Mouse (Mus musculus) G1E (cell line): ENCODE measurements at regions not wholly inside any gene's neighbourhood (a gene's known extent, or its start where the extent isn't known, plus 50 kb on each side); places are given as distances from the start of the nearest gene placed in this dataset.

Source experiments
- CTCF ChIP-seq: IDR thresholded peaks from 2 replicates; pipeline ENCODE4 v1.5.1; 2012; ENCODE audit warnings: low read depth, low read length, inconsistent platforms, mixed read lengths
- GATA1 ChIP-seq: IDR thresholded peaks from 2 replicates; pipeline ENCODE4 v1.6.1; 2012; ENCODE audit warnings: borderline replicate concordance, low read length, inconsistent platforms, mixed read lengths

DNA sequence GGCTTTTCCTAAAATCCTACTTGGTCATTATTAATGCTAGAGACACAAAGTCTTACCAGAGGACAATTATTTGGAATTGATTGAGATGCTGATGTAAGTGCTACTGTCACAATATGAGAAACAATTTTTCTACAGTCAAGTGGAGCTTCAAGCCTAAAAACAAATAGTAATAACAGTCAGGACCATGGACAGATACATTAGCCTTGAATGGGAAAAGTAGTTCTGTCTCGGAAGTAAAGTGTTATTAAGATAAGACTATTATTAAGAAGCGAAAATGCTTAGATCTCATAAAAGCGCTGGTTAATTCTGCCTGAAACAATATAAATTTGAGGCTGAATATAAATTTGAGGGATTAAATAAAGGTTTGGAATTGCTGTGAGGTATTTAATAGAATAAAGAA is 473.1 kb downstream of the Cenpc1 start:
- TF ChIP-seq GATA1 (no peak), CTCF (no peak)
